In the genomic region with DNA sequence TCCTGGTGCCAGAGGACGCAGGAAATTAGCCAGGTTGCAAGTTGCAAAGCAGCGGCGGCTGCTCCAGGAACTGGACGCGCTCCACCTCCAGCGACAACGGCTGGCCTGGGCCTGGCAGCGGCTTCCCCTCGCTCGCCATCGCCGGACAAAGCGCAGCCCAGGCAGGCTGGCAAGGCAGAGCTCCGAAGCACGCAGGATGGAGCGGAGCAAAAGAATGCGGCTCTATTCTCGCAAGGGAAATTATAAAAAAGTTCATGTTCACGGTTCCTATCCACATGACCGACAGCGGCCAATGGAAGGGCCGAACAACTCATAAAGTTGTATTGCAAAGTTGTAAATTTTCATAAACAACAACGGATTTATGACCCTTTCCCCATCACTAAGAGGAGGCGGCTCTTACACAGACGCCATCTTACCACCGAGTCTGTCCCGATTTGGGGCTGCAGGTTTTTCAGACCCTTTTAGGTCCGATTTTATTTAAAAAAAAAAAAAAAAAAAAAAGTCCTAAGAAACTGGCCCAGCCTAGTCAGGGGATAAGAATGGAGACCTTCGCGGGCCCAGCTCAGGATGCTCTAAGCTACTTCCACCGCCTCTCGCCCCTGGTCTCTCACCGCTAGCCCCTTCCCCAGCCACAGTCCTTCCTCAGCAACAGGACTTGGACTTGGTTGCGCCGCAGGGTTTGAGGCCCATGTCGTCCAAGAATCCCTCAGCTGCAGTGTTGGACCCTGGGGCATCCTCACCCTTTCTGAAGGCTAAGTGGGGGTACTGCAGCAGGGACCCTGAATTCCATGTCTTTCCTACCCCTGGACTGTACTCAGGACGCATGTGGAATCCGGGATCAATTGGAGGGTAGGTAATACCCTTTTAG, we compare ENCODE assay signal across 7 mouse cellular contexts. TPM values are rescaled to one million over a fixed set of nuclear protein-coding genes. Genes with fewer than 3 reads are reported as not detected.
DNase-seq lines count a peak whose midpoint lies in the region; ATAC-seq lines count a peak whose summit lies in the region.

Hoxa3 (minus strand) TSS at position 218 of the 868 bp plus-strand sequence.
Gm28308 (minus strand) TSS at position 221 of the 868 bp plus-strand sequence.

- H3K27me3 ChIP-seq in hindbrain, embryonic 16.5 days (replicated peaks; ENCODE audit: control insufficient read depth, insufficient read depth, low read length), result peaks cover 69% of the 10 kb centered on the region
- H3K27me3 ChIP-seq in liver, embryonic 11.5 days (replicated peaks; ENCODE audit: control insufficient read depth, insufficient read depth, low read length), result peaks cover 100% of the 10 kb centered on the region
- peaks cover 88% of the 10 kb centered on the region for H3K27me3 ChIP-seq in stomach, embryonic 15.5 days (replicated peaks)
- H3K27me3 ChIP-seq in midbrain, embryonic 10.5 days (ENCODE audit: low read depth, poor library complexity, severe bottlenecking), result peaks cover 100% of the 10 kb centered on the region

- no peaks in the 10 kb centered on the region for H3K9me3 ChIP-seq in hindbrain, embryonic 16.5 days (ENCODE audit: control insufficient read depth, low read length)
- H3K9me3 ChIP-seq in liver, embryonic 11.5 days (ENCODE audit: control insufficient read depth, low read length), result no peaks in the 10 kb centered on the region
- H3K9me3 ChIP-seq in stomach, embryonic 15.5 days, result no peaks in the 10 kb centered on the region
- H3K9me3 ChIP-seq in midbrain, embryonic 10.5 days (replicated peaks), result no peaks in the 10 kb centered on the region

- 8% methylated on average over 38 of the region's 38 CpGs for WGBS in hindbrain, embryonic 16.5 days
- WGBS in liver, embryonic 11.5 days, result 3% methylated on average over 38 of the region's 38 CpGs
- WGBS in stomach, embryonic 15.5 days, result 10% methylated on average over 38 of the region's 38 CpGs
- 2% methylated on average over 38 of the region's 38 CpGs for WGBS in midbrain, embryonic 10.5 days

- ATAC-seq in hindbrain, embryonic 16.5 days, result no peak
- no peak for ATAC-seq in liver, embryonic 11.5 days (replicated peaks; ENCODE audit: low FRiP score)
- ATAC-seq in stomach, embryonic 15.5 days (ENCODE audit: insufficient read depth, low FRiP score, low read depth), result no peak

- DNase-seq in ES-CJ7 (ENCODE audit: low read depth, low spot score), result peak; percentile 28
- DNase-seq in adrenal gland, postnatal 4 days (ENCODE audit: low spot score in 2 of 2), result peak; percentile 2
- no peak for DNase-seq in liver, embryonic 11.5 days (ENCODE audit: low spot score)
- DNase-seq in midbrain, embryonic 10.5 days (ENCODE audit: low spot score), result no peak
- DNase-seq in left cerebral cortex, postnatal 10 days (ENCODE audit: extremely low spot score in 1 of 2, low spot score in 2 of 2), result no peak

- intact Hi-C loops in left cerebral cortex, postnatal 10 days (cut with DNase I), result no loop called here

- no peaks in the 10 kb centered on the region for H3K36me3 ChIP-seq in hindbrain, embryonic 16.5 days (ENCODE audit: control insufficient read depth, insufficient read depth, low read length)
- no peaks in the 10 kb centered on the region for H3K36me3 ChIP-seq in liver, embryonic 11.5 days (ENCODE audit: control insufficient read depth, insufficient read depth, low read length)
- no peaks in the 10 kb centered on the region for H3K36me3 ChIP-seq in stomach, embryonic 15.5 days
- no peaks in the 10 kb centered on the region for H3K36me3 ChIP-seq in midbrain, embryonic 10.5 days

- H3K4me1 ChIP-seq in hindbrain, embryonic 16.5 days (ENCODE audit: control insufficient read depth, insufficient read depth, low read depth, low read length), result no peaks in the 10 kb centered on the region; the same call in 1 of the 2 replicates
- H3K4me1 ChIP-seq in liver, embryonic 11.5 days (replicated peaks; ENCODE audit: control insufficient read depth, insufficient read depth, low read length), result no peaks in the 10 kb centered on the region; the same call in 1 of the 2 replicates
- H3K4me1 ChIP-seq in stomach, embryonic 15.5 days, result peaks cover 25% of the 10 kb centered on the region
- H3K4me1 ChIP-seq in midbrain, embryonic 10.5 days, result peaks cover 22% of the 10 kb centered on the region

- H3K4me3 ChIP-seq in hindbrain, embryonic 16.5 days (ENCODE audit: low read length), result peak within 1 kb of the TSS; percentile 30
- peak within 1 kb of the TSS; percentile 29 for H3K4me3 ChIP-seq in liver, embryonic 11.5 days (ENCODE audit: low read depth, low read length)
- H3K4me3 ChIP-seq in stomach, embryonic 15.5 days (replicated peaks), result peak within 1 kb of the TSS; percentile 43
- no peak within 1 kb of the TSS for H3K4me3 ChIP-seq in midbrain, embryonic 10.5 days

- peak within 1 kb of the TSS; percentile 38 for H3K4me2 ChIP-seq in hindbrain, embryonic 16.5 days (ENCODE audit: low read length)
- H3K4me2 ChIP-seq in liver, embryonic 11.5 days, result peak within 1 kb of the TSS; percentile 48
- peak within 1 kb of the TSS; percentile 50 for H3K4me2 ChIP-seq in stomach, embryonic 15.5 days

- H3K9ac ChIP-seq in hindbrain, embryonic 16.5 days (ENCODE audit: low read depth, low read length), result no peak within 1 kb of the TSS; the same call in 1 of the 2 replicates
- H3K9ac ChIP-seq in liver, embryonic 11.5 days (ENCODE audit: low read depth, low read length), result no peak within 1 kb of the TSS
- H3K9ac ChIP-seq in stomach, embryonic 15.5 days, result peak within 1 kb of the TSS; percentile 35

- peak within 1 kb of the TSS; percentile 54 for H3K27ac ChIP-seq in hindbrain, embryonic 16.5 days (ENCODE audit: low read depth, low read length)
- H3K27ac ChIP-seq in liver, embryonic 11.5 days (ENCODE audit: low read depth, low read length), result no peak within 1 kb of the TSS
- peak within 1 kb of the TSS; percentile 70 for H3K27ac ChIP-seq in stomach, embryonic 15.5 days
- no peak within 1 kb of the TSS for H3K27ac ChIP-seq in midbrain, embryonic 10.5 days (replicated peaks)

RNA-seq across cellular contexts. Expression of gene Hoxa3, which starts in this region (rescaled TPM):
- 10 to 100 TPM; 13.3 to 15.6 TPM for total RNA-seq in adrenal gland, postnatal 4 days (2021)
- polyA plus RNA-seq in hindbrain, embryonic 16.5 days (2015; fragmentation: Nextera tagmentation; extraction: Ambion mirVana), result 12.9 and 13.9 TPM in 2 replicates
- polyA plus RNA-seq in liver, embryonic 11.5 days (2014; fragmentation: Nextera tagmentation; extraction: Ambion mirVana), result 2.8 and 2.9 TPM in 2 replicates
- 8.0 and 9.6 TPM in 2 replicates for polyA plus RNA-seq in stomach, embryonic 15.5 days (2015; fragmentation: Nextera tagmentation; extraction: Ambion mirVana)
- not detected in 2 replicates for polyA plus RNA-seq in midbrain, embryonic 10.5 days (2016; fragmentation: Nextera tagmentation; extraction: Ambion mirVana)
- not detected for total RNA-seq in left cerebral cortex, postnatal 10 days (2021)

RNA-seq across cellular contexts. Expression of gene Gm28308, which starts in this region (rescaled TPM):
- total RNA-seq in adrenal gland, postnatal 4 days (2021), result 1 to 10 TPM; 2.3 to 4.1 TPM
- not detected in 2 replicates for polyA plus RNA-seq in hindbrain, embryonic 16.5 days (2015; fragmentation: Nextera tagmentation; extraction: Ambion mirVana)
- not detected in 2 replicates for polyA plus RNA-seq in liver, embryonic 11.5 days (2014; fragmentation: Nextera tagmentation; extraction: Ambion mirVana)
- polyA plus RNA-seq in stomach, embryonic 15.5 days (2015; fragmentation: Nextera tagmentation; extraction: Ambion mirVana), result not detected in 2 replicates
- not detected in 2 replicates for polyA plus RNA-seq in midbrain, embryonic 10.5 days (2016; fragmentation: Nextera tagmentation; extraction: Ambion mirVana)
- not detected for total RNA-seq in left cerebral cortex, postnatal 10 days (2021)

Comparison
In these comparisons a context has a peak if more than half of its experiments do, and no peak if none do; other contexts are left out.
1. RNA of gene Hoxa3 (total RNA-seq): 13.3 to 15.6 TPM in adrenal gland, postnatal 4 days; not detected in left cerebral cortex, postnatal 10 days; every median in the first group is over 10 times any median in the second.
2. DNase-seq: peak in ES-CJ7 (single experiment) and adrenal gland, postnatal 4 days (2 of 2); none in liver, embryonic 11.5 days (single experiment), midbrain, embryonic 10.5 days (single experiment) and left cerebral cortex, postnatal 10 days (0 of 2).
3. H3K27ac ChIP-seq: peak in hindbrain, embryonic 16.5 days (single experiment) and stomach, embryonic 15.5 days (single experiment); none in liver, embryonic 11.5 days (single experiment) and midbrain, embryonic 10.5 days (single experiment).
4. Peak in every context shown above with its lines, with median percentiles within 50 percentile points of each other: H3K4me2 ChIP-seq.